Mouse (Mus musculus): ENCODE measurements around the gene Pam16.

Pam16 gene

DNA sequence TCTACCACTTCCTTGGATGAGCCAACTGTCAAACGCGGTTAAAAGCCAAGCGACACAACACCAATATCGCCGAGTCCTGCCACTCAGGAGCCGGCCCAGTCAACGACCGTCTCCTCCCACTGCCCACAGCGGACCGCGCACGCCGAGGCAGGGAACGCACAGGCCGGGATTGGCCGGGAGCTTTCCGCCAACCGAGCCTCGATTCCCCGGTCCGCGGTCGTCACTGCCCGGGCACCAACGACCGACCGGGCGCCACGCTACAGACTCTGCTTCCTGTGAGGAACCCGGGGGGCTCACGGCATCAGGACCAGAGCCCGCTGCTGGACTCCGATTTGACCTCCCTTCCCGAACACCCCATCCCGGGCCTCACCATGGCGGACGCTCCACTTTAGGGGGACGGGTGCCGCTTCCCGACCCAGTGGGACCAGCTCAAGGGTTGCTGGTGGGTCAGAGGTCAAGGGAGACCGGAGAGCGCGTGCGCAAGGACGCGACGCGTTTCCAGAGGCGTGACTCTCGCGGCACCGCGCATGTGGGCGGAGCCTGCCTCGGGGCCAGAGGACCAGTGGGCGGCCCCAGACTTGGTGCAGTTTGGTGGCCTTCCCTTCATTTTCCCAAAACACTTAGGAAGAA is at the start of gene Pam16:
TSS of gene Pam16 (minus strand) at position 508 of the 630 bp plus-strand sequence.
- DNase-seq (ENCODE audit: low spot score in 2 of 2) = peak; percentile 80 to 84

DNA sequence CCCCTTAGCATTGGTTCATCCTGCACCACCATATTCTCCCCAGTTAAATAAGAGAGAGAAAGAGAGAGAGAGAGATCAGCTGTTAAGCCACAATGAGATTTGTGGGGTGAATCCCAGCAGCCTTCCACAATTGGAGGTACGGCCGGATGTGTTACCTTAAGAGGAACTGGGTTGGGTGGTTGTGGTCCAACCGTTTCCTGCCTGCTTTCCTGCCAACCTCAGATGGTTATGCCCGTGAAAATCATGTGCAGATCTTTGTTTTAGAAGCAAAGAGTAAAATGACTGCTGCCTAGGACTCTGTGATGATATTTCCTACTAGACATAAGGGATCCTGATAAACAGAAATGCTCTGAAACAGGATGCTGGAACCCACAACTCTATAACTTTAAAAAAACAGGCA is 49.3 kb upstream of the Pam16 start:
- DNase-seq (ENCODE audit: low spot score in 2 of 2) = peak; percentile 70 to 73

DNA sequence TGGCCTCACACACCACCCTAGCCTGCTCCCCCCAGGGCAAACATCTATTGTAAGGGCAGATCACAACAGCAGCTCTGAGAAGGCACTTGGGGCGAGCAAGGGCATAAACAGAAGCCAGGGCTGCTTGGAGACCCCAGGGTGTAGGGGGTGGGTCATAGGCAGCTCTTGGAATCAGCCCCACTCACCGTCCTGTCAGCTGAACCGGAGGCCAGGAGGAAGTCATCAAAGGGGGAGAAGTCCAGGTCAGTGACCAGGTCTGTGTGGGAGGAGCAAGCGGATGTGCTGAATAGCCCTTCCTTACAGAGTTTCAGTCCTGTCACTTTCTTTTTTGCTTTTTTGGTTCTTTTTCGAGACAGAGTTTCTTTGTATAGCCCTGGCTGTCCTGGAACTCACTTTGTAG is 45.5 kb upstream of the Pam16 start:
- no peak for DNase-seq (ENCODE audit: low spot score in 2 of 2)

DNA sequence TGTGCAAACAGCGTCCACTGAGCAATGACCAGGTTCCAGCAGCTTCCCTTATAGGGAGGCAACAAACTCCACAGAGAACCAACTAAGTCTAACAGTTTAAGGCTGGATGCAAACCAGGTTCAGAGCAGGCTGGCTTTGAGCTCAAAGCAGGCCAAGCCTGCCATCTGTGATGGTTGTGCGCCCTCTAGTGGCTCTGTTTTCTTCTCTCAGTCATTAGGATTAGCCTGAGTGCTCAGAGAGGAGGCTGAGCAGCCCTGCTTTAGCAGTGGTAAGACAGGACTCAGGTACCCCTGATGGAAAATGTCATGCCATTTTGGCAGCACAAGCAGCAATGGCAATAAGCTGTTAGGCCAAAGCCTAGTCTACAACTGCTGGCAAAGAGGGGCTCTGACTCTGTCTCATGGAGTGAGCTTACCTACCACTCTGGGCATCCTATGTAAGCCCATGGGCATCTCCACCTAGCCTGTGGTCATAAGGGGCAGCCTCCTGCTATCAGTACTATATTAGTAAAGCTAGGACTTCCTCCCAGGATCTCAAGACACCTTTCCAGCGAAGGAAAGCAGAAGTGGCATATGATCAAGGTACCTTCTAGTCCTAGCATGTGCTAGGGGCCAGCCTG is 42.5 kb upstream of the Pam16 start:
- peak; percentile 68 to 83 for DNase-seq (ENCODE audit: low spot score in 2 of 2)

DNA sequence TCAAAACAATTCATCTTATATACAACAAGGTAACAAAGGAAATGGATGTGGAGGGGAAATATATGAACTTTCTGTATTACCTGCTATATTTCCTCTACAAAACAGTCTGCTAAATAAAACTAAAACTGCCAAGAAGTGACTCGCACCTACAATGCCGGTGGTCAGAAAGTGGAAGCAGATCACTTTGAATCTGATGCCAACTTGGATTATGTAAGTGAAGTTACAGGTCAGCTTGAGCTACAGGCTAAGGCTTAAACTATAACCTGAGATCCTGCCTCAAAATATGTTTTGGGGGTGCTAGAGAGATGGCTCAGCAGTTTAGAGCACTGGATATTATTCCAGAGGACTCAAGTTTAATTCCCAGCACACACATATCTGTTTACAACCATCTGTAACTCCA is 40.9 kb upstream of the Pam16 start:
- DNase-seq (ENCODE audit: low spot score in 2 of 2) = no peak

DNA sequence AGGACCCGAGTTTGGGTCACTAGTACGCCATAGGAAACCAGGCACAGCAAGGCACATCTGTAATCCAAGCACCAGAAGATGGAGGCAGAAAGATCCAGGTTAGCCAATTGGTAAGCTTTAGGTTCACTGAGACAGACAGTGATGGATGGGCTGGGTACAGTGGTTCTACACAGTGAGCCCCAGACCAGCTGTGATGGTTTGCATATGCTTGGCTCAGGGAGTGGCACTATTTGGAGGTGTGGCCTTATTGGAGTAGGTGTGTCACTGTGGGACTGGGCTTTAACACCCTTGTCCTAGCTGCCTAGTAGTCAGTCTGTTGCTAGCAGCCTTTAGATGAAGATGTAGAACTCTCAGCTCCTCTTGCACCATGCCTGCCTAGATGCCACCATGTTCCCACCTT is 39.0 kb upstream of the Pam16 start:
- DNase-seq (ENCODE audit: low spot score in 2 of 2) = no peak

DNA sequence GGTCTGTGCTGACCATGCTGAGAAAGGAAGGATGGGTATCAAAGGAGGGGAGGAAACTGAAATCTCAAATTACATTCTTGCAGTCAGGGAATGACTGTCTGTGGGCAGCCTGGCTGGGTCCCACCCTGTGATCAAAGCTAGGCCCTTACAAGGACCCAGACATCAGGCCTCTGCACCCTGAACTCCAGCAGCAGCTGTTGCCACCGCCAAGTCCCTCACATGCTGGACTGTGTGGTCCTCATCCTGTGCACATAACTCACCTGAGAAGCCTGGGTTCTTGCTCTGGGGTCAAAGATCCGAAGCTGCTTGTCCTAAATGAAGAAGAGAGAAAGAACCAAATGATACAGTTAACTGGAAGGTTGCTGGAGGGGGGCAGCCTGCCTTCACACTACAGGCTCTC is 36.8 kb upstream of the Pam16 start:
- no peak for DNase-seq (ENCODE audit: low spot score in 2 of 2)

DNA sequence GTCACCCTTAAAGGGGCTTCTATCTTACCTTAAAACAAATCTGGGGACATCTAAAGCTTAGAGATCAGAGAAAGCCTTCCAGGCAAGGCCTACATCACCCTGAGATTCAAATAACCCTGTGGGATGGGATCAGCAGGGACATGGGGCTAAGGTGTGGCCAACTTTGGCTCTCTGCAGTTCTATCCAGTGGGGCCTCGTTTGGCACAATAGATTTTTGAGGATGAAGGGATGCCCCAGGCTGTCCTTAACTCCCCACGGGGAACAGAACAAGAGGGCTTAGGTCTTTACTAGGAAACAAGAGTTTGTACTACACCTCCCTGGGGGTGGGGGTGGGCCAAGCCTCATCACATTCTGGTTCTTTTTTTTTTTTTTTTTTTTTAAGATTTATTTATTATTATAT is 34.5 kb upstream of the Pam16 start:
- no peak for DNase-seq (ENCODE audit: low spot score in 2 of 2)

DNA sequence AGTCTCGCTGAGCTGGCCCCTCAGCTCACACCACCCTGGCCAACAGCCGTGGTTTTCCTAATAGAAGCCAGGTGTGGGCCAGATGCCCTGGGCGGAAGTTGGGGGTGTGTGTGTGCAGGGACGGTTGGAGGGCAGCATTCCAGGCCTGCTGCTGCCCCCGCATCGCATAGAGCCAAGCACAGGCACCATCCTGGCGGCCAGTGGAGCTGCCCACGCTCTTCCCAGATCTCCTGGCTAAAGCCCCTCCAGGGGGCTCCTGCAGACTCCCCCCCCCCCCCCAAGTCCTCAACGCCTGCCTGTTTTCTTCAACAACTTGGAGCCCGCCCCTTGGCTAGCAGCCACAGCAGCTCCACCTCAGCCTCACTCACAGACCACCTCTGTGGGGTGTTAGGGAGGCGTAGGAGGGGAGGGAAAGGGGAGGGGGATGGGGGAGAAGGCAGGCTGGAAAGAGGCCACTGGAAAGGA is 34.0 kb upstream of the Pam16 start:
- no peak for DNase-seq (ENCODE audit: low spot score in 2 of 2)

DNA sequence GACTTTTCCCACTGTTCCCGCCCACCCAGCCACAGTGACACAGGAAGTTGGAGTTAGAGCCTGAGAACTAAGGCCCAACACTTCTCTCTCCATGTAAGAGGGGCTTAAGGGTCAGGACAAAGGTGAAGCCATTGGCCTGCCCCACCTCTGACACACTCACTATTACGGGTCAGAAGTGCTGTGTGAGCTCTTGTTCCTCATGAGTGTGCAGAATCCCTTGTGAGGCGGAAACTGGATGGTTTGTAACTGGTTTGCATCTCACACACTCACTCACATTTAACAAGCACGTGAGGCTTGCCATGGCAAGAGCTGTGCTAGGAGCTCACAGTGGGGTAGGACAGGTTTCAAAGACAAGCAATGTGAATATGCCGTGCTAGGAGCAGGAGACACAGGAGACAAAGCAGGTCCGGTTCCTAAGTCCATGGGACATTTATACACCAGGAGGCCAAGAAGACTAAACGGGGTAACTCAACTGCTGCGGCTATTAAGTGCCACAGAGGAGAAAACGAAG is 31.8 kb upstream of the Pam16 start:
- DNase-seq (ENCODE audit: low spot score in 2 of 2) = no peak

DNA sequence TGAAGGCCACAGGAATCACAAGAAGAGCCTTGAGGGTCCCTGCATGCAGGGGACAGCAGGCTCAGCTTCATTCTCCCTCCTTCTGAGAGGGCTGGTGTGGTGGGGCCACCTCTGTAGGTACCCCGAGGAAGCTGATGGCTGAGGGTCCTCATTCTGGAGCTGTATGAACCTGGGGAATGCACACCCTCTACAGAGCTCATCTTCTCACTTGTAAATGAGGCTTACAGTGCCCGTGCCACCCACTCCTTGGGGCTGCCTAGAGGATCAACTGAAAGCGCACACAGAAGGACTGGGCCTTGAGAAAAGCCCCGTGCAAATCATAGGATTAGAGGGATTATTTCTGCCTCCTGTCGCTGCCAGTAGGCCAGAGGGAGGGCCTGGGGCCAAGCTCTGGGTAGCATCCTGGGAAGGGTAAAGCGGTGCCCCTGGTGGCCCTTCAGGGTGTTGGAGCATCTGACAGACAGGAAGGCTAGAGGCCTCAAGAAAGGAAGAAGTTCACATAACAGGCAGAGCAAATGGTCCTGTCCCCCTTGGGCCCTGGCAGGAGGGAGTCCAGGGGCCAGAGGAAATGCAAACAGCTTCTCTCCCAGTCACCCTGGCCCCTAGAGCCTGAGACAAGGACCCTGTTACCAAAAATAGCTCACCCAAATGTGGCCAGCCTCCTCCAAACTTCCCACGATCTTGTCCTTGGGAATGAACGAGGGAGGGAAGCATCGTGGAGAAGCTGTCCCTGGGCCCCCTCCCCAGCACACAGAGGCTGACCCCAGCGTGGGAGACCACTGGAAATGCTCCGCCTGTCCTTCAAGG is 31.2 kb upstream of the Pam16 start:
- DNase-seq (ENCODE audit: low spot score in 2 of 2) = no peak

DNA sequence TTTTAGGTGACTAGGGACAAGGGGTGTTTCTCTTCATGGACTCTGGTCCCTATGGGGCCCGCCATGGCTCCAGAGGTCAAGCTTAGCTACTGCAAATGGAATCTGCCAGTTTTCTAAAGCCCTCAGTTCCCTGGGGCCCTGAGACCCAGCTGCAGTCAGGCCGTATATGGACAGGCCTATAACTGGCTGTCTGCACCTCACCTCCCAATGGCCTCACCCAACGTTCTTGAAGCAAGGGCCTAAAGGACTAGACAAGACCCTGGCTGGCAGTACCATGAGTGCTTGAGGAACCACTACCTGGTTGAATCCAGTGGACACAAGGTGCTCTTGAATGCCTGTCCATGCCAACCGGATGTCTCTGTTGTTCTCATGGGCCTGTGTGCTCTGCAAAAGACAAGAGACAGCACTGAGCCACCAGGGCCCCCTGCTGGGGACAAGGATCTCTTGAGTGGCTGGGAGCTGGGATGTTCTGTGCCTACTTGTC is 30.5 kb upstream of the Pam16 start:
- no peak for DNase-seq (ENCODE audit: low spot score in 2 of 2)

DNA sequence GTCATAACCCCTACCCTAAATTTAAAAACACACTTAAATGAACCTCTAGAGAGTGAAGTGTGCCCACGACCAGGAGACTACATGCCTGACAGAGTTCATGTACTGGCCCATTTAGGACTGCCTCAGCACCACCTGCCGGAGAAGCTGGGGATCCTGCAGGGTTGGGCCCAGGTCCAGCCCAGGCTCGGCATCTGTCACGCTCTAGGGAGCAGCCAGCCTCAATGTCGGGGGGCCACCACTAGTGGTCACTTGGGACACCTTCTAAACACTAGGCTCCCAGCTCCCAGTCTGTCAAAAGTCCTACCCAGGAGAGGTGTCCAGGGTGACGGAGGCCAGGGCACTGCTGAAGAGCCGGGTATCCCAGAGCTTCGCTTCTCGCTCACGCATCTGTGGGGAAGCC is 29.9 kb upstream of the Pam16 start:
- DNase-seq (ENCODE audit: low spot score in 2 of 2) = no peak

DNA sequence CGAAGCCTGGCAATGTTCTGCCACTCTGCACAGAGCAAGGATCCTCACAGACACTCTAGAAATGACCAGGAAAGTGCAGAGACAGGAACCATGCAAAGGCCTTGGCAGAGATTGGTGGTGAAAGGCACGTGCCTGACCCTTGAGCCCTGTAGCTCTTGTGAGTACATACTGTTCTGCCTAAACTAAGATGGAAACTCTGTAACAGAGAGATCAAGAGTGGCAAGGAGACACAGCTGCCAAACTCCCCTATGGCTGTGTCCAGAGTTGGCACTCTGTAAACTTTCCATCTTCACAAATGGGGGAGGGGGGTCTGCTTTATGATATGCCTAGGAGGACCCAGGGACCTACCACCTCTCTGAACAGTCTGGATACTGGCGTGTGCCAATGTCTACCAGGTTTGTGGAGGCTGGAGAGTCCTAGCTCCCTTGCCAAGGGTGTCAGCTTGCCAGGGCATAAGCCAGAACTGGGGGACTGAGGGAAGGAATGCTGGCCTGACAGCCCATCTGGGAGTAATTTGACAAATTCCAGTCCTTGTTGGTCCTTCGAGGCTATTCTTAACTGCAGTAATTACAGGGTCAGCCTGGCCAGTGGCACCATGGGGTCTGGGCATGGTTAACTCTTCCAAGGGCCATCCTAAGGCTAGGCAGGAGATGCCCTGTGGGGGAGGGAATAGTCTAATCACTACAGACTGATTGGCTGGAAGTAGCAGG is 28.1 kb upstream of the Pam16 start:
- no peak for DNase-seq (ENCODE audit: low spot score in 2 of 2)

DNA sequence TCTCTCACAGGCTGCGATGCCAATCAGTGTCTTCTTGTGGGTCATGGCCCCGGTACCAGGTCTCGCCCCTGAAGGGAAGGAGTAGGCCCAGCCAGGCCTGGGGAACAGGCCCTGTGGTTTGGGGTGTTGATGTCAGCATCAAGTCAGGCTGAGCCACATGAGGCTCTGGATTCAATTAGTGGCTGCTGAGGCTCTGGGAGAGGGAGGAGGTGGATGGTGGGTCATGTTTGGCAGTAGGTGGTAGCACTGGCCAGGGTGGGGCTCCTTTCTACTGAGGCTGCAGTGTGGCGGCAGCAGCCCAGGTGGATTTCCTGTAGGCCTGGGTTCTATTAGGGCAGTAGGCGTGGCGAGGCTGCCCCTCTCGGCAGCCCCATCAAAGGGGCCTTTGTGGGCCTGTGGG is 26.8 kb upstream of the Pam16 start:
- no peak for DNase-seq (ENCODE audit: low spot score in 2 of 2)

DNA sequence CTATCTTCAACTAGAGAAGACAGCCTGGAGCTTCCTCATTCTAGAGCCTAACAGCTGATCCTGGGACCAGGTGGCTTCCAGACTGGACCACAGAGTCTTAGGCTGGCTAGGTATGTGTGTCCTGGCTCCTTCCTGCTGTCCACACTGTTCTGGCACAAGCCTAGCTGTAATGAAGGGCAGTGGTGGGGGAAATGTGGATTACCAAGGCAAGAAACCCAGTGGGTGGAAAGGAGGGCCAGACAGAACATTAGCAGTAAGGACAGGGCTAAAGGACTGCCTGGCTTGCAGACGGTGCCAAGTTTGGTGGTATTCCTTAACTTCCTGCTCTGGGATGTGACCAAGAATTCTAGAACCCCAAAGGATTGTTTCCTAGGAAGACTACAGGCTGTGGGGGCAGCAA is 26.3 kb upstream of the Pam16 start:
- DNase-seq (ENCODE audit: low spot score in 2 of 2) = no peak

DNA sequence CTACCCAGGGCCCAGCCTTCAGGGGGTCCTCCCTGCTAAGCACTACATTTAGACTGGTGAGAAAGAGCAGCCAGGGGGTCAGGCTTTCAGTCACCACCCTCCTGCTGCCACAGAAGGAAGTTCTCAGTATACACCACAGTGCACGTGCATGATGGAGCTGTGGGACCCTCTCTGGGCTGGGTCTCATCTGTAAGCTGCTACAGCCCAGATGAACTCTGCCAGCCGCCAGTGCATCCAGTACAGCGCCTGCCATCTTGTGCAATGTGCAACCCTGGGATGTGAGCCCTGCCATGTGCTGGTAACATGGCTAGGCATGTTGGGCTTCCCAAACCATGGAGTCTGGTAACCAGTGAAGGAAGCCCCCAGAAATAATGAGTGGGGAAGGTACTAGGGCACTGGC is 25.4 kb upstream of the Pam16 start:
- DNase-seq (ENCODE audit: low spot score in 2 of 2) = no peak

DNA sequence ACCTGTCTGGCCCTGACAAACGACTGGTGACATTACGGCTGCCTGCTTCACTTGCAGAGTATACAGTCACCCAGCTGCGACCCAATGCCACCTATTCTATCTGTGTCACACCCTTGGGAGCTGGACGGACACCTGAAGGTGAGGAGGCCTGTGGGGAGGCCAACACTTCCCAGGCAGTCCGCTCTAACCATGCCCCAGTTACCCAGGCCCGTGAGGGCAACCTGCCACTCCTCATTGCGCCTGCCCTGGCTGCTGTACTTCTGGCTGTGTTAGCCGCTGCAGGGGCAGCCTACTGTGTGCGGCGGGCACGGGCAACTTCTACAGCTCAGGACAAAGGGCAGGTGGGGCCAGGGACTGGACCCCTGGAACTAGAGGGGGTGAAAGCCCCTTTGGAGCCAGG is 24.9 kb upstream of the Pam16 start:
- no peak for DNase-seq (ENCODE audit: low spot score in 2 of 2)

DNA sequence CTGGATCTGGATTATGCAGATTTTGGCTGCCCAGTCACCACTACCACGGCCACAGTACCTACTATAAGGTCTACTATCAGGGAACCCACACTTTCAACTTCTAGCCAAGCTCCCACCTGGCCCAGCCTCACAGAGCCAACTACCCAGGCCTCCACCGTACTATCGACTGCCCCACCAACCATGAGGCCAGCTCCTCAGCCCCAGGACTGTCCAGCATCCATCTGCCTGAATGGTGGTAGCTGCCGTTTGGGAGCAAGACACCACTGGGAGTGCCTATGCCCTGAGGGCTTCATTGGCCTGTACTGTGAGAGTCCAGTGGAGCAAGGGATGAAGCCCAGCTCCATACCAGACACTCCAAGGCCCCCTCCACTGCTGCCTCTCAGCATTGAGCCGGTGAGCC is 24.4 kb upstream of the Pam16 start:
- DNase-seq (ENCODE audit: low spot score in 2 of 2) = no peak

DNA sequence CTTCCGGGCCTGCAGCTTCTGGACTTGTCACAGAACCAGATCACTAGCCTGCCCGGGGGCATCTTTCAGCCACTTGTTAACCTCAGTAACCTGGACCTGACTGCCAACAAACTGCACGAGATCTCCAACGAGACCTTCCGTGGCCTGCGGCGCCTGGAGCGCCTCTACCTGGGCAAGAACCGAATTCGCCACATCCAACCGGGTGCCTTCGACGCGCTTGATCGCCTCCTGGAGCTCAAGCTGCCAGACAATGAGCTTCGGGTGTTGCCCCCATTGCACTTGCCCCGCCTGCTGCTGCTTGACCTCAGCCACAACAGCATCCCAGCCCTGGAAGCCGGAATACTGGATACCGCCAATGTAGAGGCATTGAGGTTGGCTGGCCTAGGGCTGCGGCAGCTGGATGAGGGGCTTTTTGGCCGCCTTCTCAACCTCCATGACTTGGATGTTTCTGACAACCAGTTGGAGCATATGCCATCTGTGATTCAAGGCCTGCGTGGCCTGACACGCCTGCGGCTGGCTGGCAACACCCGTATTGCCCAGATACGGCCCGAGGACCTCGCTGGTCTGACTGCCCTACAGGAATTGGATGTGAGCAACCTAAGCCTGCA is 23.7 kb upstream of the Pam16 start:
- DNase-seq (ENCODE audit: low spot score in 2 of 2) = no peak

DNA sequence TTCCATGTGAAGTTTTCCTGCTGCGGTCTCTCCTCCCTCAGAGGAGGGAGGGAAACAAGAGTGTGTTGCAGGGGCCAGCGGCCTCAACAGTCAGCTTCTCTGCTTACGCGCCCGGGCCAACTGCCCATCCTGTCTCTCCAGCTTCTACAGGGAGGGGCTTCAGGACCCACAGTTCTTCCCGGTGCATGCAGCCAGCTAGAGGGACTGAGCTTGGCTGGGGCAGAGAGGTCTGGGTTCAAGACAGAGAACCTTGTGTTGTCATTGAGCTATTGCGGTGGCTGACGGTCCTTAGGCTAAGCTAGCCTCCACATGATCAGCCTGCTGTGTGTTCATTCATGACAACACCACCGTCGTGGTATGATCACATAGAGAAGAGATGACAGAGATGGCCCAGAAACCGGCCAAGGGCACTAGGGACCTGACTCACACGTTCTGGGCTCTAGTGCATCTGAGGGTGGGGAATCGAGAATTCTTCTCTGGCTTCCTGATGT is 22.9 kb upstream of the Pam16 start:
- no peak for DNase-seq (ENCODE audit: low spot score in 2 of 2)

Measured in natural killer cell, adult 2 months (primary cell).